Mouse (Mus musculus): ENCODE results near the gene Gm49337. TPM values are rescaled to one million over a fixed set of nuclear protein-coding genes. Genes with fewer than 3 reads are reported as not detected.

The Gm49337 gene
- not detected in 2 replicates for total RNA-seq (2017)

DNA sequence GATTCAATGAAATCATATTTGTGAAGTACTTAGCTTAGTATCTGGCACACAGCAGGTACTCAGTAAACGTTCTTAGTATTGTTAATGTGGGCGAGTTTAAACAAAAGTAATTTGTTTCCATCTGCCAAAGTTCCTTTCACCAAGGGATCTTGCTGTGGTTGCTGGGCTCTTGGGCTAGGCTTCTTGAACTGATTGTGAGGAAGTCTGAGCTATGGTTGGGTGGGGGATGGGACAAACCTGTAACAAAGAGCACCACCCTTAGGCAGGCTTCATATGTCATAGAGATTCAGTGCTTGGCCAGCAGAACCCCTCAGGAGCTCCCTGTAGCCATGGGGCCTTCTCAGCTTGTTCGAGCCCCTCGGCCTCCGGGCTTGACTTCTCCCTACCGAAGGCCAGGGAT, at the start of gene Gm49337, which contains the start of gene 1700042G07Rik:
Gm49337 (plus strand) TSS at position 313 of the 400 bp plus-strand sequence.
1700042G07Rik (plus strand) TSS at position 301 of the 400 bp plus-strand sequence.
- no peak for ATAC-seq (ENCODE audit: extremely low read depth, insufficient number of reproducible peaks, low FRiP score, poor library complexity, severe bottlenecking)

DNA sequence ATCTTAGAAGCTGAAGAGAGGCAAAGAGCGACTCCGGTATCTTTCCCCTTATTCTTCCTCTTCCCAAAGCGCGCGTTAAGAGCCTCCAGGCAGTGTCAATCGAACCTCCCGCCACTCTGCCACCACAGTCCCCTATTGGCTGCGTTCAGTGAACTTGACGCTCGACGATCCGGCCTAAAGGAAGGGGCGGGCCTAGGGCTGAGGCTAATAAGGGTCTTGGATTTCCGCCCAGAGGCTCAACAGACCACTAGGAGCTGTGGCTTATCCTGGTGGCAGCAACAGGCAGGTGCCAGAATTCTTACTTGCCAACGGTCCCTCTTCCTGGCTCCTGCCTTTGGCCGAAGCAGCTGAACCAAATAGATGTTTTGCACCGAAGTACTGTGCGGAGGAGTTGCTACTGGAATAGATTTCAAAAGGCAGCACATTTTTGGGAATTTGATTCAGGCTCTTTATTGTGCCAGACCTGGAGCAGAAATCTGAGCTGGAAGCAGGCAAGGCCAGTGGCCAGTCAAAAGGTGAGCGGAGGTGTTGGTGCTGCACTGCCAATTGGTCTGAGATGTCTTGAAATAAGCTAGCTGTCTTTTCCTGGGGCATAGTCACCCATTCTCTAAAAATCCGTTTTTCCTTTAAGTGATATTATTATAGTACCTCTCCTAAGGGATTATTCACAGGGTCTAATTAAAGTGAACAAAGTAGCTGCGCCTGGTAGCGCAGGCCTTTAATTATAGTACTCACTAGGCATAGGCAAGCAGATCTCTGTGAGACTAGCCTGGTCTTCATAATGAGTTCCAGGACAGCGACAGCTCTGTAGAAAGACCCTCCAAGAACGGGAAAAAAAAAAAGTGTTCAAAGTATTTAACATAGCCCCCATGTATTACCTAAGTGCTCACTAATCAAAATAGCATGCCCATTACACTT, 49.3 kb upstream of the Gm49337 start, which contains the start of the genes Rad54l and Pomgnt1:
Rad54l (minus strand) TSS at position 89 of the 918 bp plus-strand sequence.
Pomgnt1 (plus strand) TSS at position 239 of the 918 bp plus-strand sequence.
- peak; percentile 95 for ATAC-seq (ENCODE audit: extremely low read depth, insufficient number of reproducible peaks, low FRiP score, poor library complexity, severe bottlenecking)

DNA sequence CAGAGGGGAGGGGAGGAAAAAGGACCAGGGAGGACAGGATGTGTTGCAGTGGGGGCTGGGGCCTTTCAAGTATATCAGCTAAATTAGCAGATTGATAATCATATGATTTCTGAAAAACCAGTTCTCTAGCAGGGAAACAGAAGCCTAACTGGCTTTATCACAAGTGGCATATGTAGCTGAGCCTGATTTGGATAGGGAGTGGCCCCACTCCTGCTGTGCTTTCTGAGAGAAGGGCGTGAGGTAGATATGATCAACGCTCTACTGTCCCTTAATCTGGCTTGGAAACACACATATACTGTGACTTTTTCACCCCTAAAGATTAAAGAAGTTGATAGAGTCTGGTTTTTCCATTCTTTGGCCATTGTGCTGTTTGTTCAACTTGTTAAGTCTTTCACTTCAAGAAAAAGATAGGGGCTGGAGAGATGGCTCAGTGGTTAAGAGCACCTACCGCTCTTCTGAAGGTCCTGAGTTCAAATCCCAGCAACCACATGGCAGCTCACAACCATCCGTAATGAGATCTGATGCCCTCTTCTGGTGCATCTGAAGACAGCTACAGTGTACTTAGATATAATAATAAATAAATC, 47.3 kb upstream of the Gm49337 start:
- ATAC-seq (ENCODE audit: extremely low read depth, insufficient number of reproducible peaks, low FRiP score, poor library complexity, severe bottlenecking): no peak

DNA sequence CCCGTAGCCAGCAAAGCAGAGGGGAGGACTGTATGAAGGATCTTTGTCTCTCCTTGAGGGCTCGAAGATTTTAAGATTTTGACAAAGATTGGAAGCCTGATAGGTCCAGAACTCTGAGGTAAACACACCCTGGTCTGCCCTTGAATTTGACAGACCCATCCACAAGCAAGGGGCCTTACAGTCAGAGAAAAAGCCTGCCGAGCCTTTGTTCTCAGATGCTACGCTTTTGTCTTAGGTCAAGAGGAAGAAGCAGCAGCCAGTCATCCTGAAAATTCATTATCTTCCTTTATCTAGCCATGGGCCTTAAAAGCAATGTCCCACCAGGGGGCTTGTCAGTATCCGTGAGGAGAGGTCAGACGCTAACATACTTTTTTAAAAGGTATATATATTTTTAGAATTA, 45.2 kb upstream of the Gm49337 start:
- no peak for ATAC-seq (ENCODE audit: extremely low read depth, insufficient number of reproducible peaks, low FRiP score, poor library complexity, severe bottlenecking)

DNA sequence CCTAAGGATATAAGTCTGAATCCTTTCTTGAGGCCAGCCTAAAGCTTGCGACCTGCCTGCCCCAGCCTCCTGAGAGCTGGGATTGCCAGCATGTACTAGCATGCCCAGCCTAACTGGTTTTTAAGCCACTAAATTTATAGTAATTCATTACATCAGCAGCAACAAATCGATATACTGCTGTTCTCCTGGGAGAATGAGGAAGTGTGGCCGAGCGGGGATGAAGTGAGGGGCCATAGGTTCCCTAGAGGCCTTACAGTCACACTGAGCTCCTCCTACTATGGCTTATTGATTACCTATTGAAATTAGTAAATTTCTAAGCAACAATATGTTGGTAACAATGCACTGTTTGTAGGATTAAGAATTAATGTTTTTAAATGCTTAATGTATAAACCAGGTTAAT, 40.1 kb upstream of the Gm49337 start:
- ATAC-seq (ENCODE audit: extremely low read depth, insufficient number of reproducible peaks, low FRiP score, poor library complexity, severe bottlenecking): no peak

DNA sequence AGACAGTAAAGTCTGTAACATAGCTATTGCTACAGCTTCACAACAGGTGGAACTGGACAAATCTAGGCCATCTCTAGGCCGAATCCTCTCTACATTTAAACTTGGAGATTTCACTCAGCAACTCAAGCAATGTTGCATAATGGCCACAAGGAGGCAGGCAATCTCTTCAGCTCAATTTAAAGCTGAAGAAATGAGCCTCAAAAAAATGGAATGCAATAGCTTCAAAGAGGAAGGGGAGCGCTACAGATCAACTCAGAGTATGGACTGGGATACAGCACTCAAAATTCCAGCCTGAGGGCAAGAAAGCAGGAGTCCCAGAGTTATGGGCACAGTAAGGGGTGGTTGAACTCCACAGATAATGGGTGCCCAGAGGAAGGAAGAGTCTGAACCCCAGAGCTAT, 38.2 kb upstream of the Gm49337 start:
- peak; percentile 57 for ATAC-seq (ENCODE audit: extremely low read depth, insufficient number of reproducible peaks, low FRiP score, poor library complexity, severe bottlenecking)

DNA sequence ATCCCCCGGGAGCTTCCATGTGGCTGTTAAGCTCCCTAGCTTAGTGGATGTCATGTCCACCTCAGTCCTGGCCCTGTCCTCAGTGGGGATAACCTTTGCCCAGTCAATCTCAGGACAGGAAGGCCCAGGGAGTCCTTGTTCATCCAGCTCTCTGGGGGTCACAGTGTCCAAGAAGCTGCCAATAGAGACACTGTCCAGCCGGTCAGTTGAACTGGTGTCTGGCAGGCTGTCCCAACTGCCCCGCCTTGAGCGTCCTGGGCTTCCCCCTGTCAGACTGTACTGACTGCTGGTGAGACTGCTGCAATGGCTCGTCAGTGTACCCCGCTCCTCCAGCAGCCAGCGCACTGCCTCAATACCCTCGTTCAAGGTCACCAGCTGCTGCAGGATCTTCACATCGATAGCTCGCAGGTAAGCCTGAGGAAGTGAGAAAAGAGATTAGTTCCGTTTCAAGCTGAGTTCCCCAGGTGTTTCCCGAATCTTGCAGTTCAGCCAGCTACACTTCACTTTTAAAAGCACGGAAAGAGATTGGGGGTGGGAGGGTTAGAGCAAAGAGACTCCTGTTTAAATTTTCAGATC, 35.7 kb upstream of the Gm49337 start:
- peak; percentile 69 for ATAC-seq (ENCODE audit: extremely low read depth, insufficient number of reproducible peaks, low FRiP score, poor library complexity, severe bottlenecking)

DNA sequence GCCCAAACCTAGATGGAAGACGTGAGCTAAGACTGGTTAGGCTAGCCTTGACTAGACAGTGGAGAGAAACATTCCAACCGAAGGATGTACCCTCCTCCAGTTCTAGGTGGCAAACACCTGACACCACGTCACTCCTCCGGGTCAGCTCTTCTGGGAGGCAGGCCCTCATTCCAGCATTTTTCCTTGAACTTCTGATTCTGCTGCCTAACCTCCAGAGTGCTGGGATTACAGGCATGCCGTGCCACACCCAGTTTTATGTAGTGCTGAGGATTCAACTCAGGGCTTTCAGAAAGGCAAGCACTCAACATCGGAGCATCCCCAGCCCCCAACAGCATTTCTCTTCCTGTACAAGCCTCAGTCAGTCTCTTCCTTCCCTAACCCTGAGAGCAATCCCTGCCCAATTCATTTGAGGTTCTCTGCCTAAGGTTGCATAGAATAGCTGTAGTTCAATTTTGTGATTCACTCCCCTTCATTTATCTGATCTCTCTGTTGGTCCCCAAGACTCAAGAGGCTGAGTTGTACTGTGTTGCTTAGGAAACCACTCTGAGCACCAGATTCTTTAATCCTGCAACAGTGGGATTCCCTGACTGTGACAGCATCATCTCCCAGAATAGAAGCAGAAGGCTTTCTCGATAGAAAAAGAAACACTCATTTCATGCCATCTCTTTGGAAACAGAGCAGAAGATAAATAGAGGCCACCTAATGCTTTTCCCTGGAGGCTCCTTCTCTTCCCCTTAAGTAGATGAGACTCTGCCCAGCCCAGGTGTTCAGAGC, 32.2 kb upstream of the Gm49337 start:
- no peak for ATAC-seq (ENCODE audit: extremely low read depth, insufficient number of reproducible peaks, low FRiP score, poor library complexity, severe bottlenecking)

DNA sequence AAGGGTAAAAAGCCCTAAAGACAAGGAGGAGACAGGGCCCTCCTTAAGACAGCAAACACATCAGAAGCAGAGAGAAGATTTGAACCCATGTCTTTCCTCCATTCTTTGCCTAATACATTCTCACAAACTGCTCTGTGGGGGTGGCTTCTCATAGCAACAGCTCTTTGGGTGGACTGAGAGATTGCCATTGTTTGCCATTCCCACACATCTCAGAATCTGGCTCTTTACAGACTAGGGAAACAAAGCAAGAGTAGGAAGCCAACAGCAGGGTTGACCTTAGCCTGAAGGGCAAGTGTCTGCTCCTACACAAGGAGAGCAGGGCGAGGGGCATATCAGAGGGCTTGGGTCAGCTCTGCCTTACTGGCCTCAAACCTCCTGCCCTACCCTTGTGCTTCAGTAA, 31.4 kb upstream of the Gm49337 start:
- no peak for ATAC-seq (ENCODE audit: extremely low read depth, insufficient number of reproducible peaks, low FRiP score, poor library complexity, severe bottlenecking)

DNA sequence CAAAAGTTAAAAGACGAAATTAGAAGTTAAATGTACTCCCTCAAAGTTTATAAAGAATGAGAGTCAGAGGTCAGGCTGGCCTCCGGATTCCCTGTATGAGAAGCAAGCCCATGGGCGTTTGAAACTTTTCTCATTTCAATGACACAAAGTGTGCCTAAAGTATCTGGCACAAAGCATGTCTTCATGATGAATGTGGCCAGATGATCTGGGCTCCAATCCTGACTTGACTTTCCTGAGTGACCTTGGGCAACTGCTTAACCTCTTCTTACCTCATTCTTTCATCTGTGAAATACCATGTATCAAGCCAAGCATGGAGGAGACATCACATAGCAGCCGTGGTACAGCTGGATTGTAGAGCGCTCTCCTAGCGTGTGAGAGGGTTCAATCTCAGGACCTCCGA, 30.9 kb upstream of the Gm49337 start:
- ATAC-seq (ENCODE audit: extremely low read depth, insufficient number of reproducible peaks, low FRiP score, poor library complexity, severe bottlenecking): no peak

DNA sequence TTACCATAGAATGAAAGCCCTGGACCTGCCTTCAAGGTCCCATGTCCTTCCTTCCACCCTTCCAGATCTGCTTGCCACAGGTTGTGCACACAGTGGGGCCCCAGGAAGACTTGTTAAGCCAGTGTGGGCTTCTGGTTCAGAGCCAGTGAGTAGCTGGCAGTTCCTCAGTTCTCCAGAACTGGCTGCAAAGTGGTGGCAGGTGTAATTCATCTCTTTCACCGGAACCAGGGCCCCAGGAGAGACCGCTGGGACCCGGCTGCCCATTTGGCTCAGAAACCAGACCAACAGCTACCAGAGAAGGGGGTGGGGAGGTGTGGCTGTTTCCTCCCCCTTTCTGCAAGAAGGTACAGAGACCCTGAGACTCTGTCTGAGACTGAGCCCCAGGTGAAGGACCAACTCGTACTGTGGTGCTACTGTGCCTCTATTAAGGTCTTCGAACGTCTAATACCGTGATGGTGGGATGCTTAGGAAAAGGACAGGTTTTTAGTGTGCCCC, 29.8 kb upstream of the Gm49337 start:
- peak; percentile 15; the same call in 1 of the 2 replicates for ATAC-seq (ENCODE audit: extremely low read depth, insufficient number of reproducible peaks, low FRiP score, poor library complexity, severe bottlenecking)

DNA sequence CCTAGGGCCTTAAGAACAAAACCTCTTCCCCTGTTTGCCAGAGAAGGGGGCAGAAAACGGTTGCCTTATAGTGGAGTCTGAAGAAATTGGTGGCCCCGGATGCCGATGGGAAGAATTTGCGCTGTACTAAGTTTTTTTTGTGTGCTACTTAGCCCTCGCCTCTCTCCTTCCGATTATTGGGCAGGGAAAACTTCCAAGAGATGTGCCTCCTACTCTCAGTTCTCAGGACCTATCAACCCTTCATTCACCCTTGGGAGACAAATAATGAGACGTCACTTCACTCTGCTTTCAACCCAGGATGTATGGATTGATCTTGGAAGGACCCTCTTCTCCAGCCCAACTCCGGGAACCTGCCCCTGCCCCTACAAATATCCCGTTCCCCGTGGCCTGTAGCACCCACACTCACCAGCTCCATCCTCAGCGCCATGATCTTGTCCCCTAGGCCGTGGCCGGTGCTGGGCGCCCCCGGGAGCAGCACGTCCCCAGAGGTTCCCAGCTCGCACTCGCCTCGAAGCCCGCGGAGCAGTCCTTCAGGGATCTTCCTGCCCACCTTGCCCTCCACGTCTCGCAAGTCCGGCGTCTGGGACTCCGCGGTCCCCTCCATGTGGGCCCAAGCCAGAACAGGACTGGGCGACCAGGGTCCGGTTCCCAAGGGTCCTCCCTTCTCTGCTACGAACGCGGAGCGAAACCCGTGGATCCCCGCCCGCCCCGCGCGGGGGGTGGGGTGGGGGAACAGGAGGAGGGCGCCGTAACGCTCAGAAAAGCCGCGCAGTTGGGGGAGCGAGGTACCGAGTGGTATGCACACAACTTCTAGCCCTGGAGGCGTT, 29.1 kb upstream of the Gm49337 start:
- ATAC-seq (ENCODE audit: extremely low read depth, insufficient number of reproducible peaks, low FRiP score, poor library complexity, severe bottlenecking): peak; percentile 23

DNA sequence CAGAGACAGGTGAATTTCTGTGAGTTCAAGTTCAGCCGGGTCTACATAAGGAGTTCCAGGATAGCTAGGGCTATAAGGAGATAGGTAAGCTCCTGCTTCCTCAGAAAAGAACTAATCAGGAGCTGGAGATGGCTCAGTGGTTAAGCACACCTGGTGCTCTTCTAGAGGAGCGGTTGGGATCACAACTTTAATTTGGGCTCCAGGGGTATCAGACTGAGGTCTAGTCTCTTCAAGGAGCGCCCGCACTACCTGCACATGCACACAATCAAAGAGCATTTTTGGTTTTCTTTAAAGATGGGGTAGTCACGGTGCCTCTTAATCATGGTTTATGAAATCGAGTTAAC, 23.4 kb upstream of the Gm49337 start:
- no peak for ATAC-seq (ENCODE audit: extremely low read depth, insufficient number of reproducible peaks, low FRiP score, poor library complexity, severe bottlenecking)

DNA sequence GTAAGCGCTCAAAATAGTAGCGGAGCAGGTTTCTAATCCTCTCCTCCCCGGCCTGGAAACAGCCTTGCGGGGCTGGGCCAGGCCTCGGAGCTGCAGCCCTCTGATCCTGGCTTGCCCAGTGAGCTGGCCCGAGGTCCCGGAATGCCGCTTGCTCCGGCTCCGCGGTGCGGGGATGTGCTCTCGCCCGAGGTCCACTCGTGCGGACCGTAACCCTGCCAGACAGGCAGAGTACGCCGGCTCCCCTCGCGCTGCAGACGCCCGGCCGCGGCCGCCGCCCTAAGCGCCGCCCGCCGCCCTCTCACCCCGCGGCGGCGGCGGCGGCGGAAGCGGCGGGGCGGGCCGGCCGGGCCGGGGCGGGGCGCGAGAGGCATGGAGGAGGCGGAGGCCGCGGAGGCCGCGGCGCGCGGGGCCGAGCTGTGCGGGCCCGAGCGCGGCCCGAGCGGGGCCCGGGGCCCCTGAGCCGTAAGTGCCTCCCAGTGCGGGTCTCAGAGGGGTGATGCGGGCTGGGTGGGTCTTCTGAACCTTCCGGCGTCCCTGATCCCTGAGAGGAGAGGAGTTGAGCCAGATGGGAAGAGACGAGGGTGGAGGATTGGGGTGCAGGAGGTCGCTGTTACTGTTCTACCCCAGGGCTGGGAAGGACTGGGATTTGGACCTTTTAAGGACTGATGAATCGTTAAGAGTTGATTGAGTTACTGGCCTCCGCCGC, 22.9 kb upstream of the Gm49337 start:
- ATAC-seq (ENCODE audit: extremely low read depth, insufficient number of reproducible peaks, low FRiP score, poor library complexity, severe bottlenecking): peak; percentile 47; the same call in 1 of the 2 replicates

DNA sequence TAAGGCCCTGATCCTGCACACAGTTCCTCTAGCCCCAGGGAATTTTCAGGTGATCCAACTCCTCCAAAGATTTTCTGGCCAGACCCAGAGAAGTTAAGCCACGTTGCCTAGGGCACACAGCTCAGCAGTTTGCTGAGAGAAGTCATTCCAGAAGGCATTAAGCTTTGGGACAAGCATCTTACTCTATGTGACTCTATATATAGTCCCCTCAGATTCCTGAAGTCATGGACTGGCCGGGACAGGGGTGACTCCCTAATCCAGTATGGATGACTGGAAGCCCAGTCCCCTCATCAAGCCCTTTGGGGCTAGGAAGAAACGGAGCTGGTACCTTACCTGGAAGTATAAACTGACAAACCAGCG, 22.3 kb upstream of the Gm49337 start:
- no peak for ATAC-seq (ENCODE audit: extremely low read depth, insufficient number of reproducible peaks, low FRiP score, poor library complexity, severe bottlenecking)

DNA sequence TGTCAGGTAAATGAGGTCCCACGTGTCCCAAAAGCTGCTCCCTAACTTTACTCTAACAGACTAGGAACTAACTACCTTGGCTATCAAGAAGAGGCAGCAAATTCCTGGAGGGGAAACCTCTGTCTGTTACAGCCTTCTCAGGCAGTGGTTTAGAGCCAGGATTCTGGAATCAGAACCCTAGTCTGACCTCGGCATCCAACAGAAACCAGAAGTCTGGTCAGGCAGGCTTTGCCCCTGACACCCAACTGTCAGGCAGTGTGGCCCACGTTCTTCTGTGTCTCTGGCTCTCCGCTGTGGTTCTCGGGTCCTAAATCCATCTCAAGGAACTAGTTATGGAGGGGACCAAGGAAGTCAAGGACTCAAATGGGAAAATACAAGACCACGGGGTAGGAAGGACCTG, 21.9 kb upstream of the Gm49337 start, which contains the start of gene Lurap1:
Lurap1 (minus strand) TSS at position 101 of the 400 bp plus-strand sequence.
- no peak for ATAC-seq (ENCODE audit: extremely low read depth, insufficient number of reproducible peaks, low FRiP score, poor library complexity, severe bottlenecking)

DNA sequence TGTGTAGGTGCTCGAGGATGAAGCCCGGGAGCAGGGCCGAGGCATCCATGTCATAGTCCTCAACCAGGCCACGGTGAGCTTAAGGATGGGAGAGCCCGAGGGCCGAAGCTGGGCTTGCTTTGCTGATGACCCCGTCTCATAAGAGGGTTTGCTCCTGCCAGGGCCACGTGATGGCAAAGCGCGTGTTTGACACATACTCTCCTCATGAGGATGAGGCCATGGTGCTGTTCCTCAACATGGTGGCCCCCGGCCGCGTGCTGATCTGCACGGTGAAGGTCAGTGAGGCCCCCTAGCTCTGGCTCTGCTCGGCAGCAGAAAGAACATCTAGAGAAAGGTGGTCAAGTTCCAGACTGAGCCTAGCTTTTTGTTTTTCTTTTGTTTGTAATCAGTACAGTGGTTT, 20.5 kb upstream of the Gm49337 start:
- ATAC-seq (ENCODE audit: extremely low read depth, insufficient number of reproducible peaks, low FRiP score, poor library complexity, severe bottlenecking): no peak

DNA sequence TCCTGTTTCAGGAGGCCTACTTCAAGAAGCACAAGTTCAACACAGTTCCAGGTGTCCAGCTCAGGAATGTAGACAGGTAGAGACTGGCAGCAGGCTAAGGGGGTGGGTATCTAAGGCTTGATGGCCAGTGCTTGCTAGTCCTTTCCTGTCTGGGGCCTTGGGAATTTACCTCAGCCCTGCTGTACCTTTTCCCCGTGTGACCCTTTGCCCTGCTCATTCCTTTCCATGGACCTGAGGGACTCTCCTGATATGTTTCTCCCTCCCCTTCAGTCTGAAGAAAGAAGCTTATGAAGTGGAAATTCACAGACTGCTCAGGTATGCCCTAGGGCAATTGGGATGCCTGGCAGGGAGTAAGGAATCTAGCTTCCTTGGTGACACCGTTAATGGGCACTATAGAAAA, 15.3 kb upstream of the Gm49337 start:
- no peak for ATAC-seq (ENCODE audit: extremely low read depth, insufficient number of reproducible peaks, low FRiP score, poor library complexity, severe bottlenecking)

Data from neutrophil, adult 5-6 weeks (primary cell).